Mouse (Mus musculus) right cerebral cortex, adult 18-20 months (tissue): Measurements from ENCODE around the gene Cacna2d3.
A peak's percentile ranks its signal among the peaks of the same experiment; 100 is the strongest.

Experiments
- DNase-seq: peaks from one replicate; pipeline ENCODE4 v3.0.0; 2022; ENCODE audit warnings: mixed read lengths

Cacna2d3 gene

GRCm38 (mm10) chr14:29228976-29229716, 492.5 kb downstream of the Cacna2d3 start:
- no peak for DNase-seq

GRCm38 (mm10) chr14:29228471-29228870, 493.2 kb downstream of the Cacna2d3 start:
- DNase-seq: no peak

GRCm38 (mm10) chr14:29227959-29228358, 493.7 kb downstream of the Cacna2d3 start:
- DNase-seq: no peak

GRCm38 (mm10) chr14:29225754-29226365, 495.8 kb downstream of the Cacna2d3 start:
- no peak for DNase-seq

- DNase-seq: no peak
Observed at GRCm38 (mm10) chr14:29223012-29223411, 498.7 kb downstream of the Cacna2d3 start.

- no peak for DNase-seq
Observed at GRCm38 (mm10) chr14:29222191-29222882, 499.3 kb downstream of the Cacna2d3 start.

GRCm38 (mm10) chr14:29216106-29216505, 505.6 kb downstream of the Cacna2d3 start:
- no peak for DNase-seq

- DNase-seq: no peak
Observed at GRCm38 (mm10) chr14:29204967-29205268, 516.7 kb downstream of the Cacna2d3 start.

GRCm38 (mm10) chr14:29204236-29204966, 517.3 kb downstream of the Cacna2d3 start:
- no peak for DNase-seq

GRCm38 (mm10) chr14:29196171-29196570, 525.5 kb downstream of the Cacna2d3 start:
- no peak for DNase-seq

GRCm38 (mm10) chr14:29191426-29191825, 530.2 kb downstream of the Cacna2d3 start:
- DNase-seq: peak; percentile 8

GRCm38 (mm10) chr14:29183730-29184129, 537.9 kb downstream of the Cacna2d3 start:
- DNase-seq: no peak

- DNase-seq: no peak
Observed at GRCm38 (mm10) chr14:29179397-29179888, 542.2 kb downstream of the Cacna2d3 start.

- peak; percentile 25 for DNase-seq
Observed at GRCm38 (mm10) chr14:29178695-29179396, 542.8 kb downstream of the Cacna2d3 start.

GRCm38 (mm10) chr14:29174762-29175161, 546.9 kb downstream of the Cacna2d3 start:
- no peak for DNase-seq

- no peak for DNase-seq
Observed at GRCm38 (mm10) chr14:29172207-29172606, 549.5 kb downstream of the Cacna2d3 start.

- no peak for DNase-seq
Observed at GRCm38 (mm10) chr14:29164653-29165030, 557.0 kb downstream of the Cacna2d3 start.

GRCm38 (mm10) chr14:29163998-29164652, 557.5 kb downstream of the Cacna2d3 start:
- no peak for DNase-seq

- DNase-seq: no peak
Observed at GRCm38 (mm10) chr14:29159803-29160202, 561.9 kb downstream of the Cacna2d3 start.

GRCm38 (mm10) chr14:29157096-29157495, 564.6 kb downstream of the Cacna2d3 start:
- DNase-seq: no peak

GRCm38 (mm10) chr14:29144184-29144583, 577.5 kb downstream of the Cacna2d3 start:
- DNase-seq: no peak

- DNase-seq: no peak
Observed at GRCm38 (mm10) chr14:29137614-29138013, 584.0 kb downstream of the Cacna2d3 start.
